Mouse (Mus musculus) MEL (cell line): ENCODE data around the gene Cwc22. TPM values are rescaled to one million over a fixed set of nuclear protein-coding genes. Genes with fewer than 3 reads are reported as not detected.

Experiments
- DNase-seq: peaks from one replicate; pipeline ENCODE4 v3.0.0; 2011; ENCODE audit warnings: low read depth, low spot score
- H3K27ac ChIP-seq: 2 replicates; pipeline ENCODE4 v1.5.1; 2012; ENCODE audit warnings: low read depth, mild to moderate bottlenecking, control low read depth, low read length, moderate library complexity; ENCODE audit not compliant: control insufficient read depth
- H3K27me3 ChIP-seq, 2 experiments: fragments of 150-350 bp in 1 of 2; sonication (generic) in 1 of 2; 2 replicates each; pipeline ENCODE4 v1.6.1; 2012; ENCODE audit warnings: low read length in 2 of 2, mild to moderate bottlenecking in 2 of 2, improper control_type of control experiment in 1 of 2, moderate library complexity in 1 of 2; ENCODE audit not compliant: insufficient read depth in 2 of 2, control insufficient read depth in 1 of 2
- H3K36me3 ChIP-seq, 2 experiments: 2 replicates each; pipeline ENCODE4 v1.6.1; 2012 to 2014; ENCODE audit warnings: low read length in 2 of 2, improper control_type of control experiment in 1 of 2, inconsistent platforms in 1 of 2, mild to moderate bottlenecking in 1 of 2; ENCODE audit not compliant: insufficient read depth in 2 of 2, control insufficient read depth in 1 of 2
- H3K4me1 ChIP-seq, 2 experiments: fragments of 150-350 bp in 1 of 2; sonication (generic) in 1 of 2; 2 replicates each; pipeline ENCODE4 v1.6.1; 2012; ENCODE audit warnings: low read length in 2 of 2, improper control_type of control experiment in 1 of 2, mild to moderate bottlenecking in 1 of 2; ENCODE audit not compliant: insufficient read depth in 2 of 2, control insufficient read depth in 1 of 2
- H3K4me3 ChIP-seq, 2 experiments: fragments of 150-350 bp in 1 of 2; sonication (generic) in 1 of 2; 2 replicates each; pipeline ENCODE4 v1.5.1; 2012; ENCODE audit warnings: low read depth in 2 of 2, low read length in 2 of 2, mild to moderate bottlenecking in 2 of 2, moderate library complexity in 2 of 2, control low read depth in 1 of 2, improper control_type of control experiment in 1 of 2; ENCODE audit not compliant: control insufficient read depth in 1 of 2, insufficient read depth in 1 of 2
- H3K79me2 ChIP-seq: 2 replicates; pipeline ENCODE4 v1.6.1; 2012; ENCODE audit warnings: mild to moderate bottlenecking, low read length, moderate library complexity; ENCODE audit not compliant: control insufficient read depth, poor library complexity, insufficient read depth
- H3K9ac ChIP-seq: 2 replicates; pipeline ENCODE4 v1.6.1; 2012; ENCODE audit warnings: low read depth, mild to moderate bottlenecking, control low read depth, low read length, moderate library complexity; ENCODE audit not compliant: control insufficient read depth, poor library complexity, severe bottlenecking
- H3K9me3 ChIP-seq: fragments of 150-350 bp; sonication (generic); replicated peaks from 2 replicates; pipeline ENCODE4 v1.6.1; 2012; ENCODE audit warnings: mild to moderate bottlenecking, low read length, improper control_type of control experiment, moderate library complexity; ENCODE audit not compliant: insufficient read depth
- BHLHE40 ChIP-seq: IDR thresholded peaks from 2 replicates; pipeline ENCODE4 v1.6.1; 2012; ENCODE audit warnings: low read depth, mild to moderate bottlenecking, inconsistent platforms, low read length, improper control_type of control experiment, borderline replicate concordance
- CHD2 ChIP-seq: IDR thresholded peaks from 2 replicates; pipeline ENCODE4 v1.6.1; 2011; ENCODE audit warnings: low read length, improper control_type of control experiment
- E2F4 ChIP-seq: IDR thresholded peaks from 2 replicates; pipeline ENCODE4 v1.6.1; 2011; ENCODE audit warnings: low read depth, low read length, improper control_type of control experiment, borderline replicate concordance
- ELF1 ChIP-seq: IDR thresholded peaks from 2 replicates; pipeline ENCODE4 v1.6.1; 2014; ENCODE audit warnings: low read depth, mild to moderate bottlenecking, inconsistent platforms, low read length, improper control_type of control experiment, moderate library complexity
- EP300 ChIP-seq, 2 experiments: IDR thresholded peaks; 2 replicates each; pipeline ENCODE4 v1.6.1; 2011; ENCODE audit warnings: improper control_type of control experiment in 2 of 2, low read length in 2 of 2, low read depth in 1 of 2, mild to moderate bottlenecking in 1 of 2
- HCFC1 ChIP-seq: IDR thresholded peaks from 2 replicates; pipeline ENCODE4 v1.6.1; 2012; ENCODE audit warnings: low read depth, mild to moderate bottlenecking, inconsistent platforms, low read length, improper control_type of control experiment, moderate library complexity
- JUND ChIP-seq: IDR thresholded peaks from 2 replicates; pipeline ENCODE4 v1.6.1; 2011; ENCODE audit warnings: low read depth, mild to moderate bottlenecking, improper control_type of control experiment, low read length
- KAT2A ChIP-seq: conservative IDR thresholded peaks from 2 replicates; pipeline ENCODE4 v1.6.1; 2012; ENCODE audit warnings: low read depth, low read length, improper control_type of control experiment, inconsistent platforms
- MAZ ChIP-seq: IDR thresholded peaks from 2 replicates; pipeline ENCODE4 v1.6.1; 2012; ENCODE audit warnings: low read depth, mild to moderate bottlenecking, inconsistent platforms, low read length, improper control_type of control experiment
- MEF2A ChIP-seq: IDR thresholded peaks from 2 replicates; pipeline ENCODE4 v1.6.1; 2014; ENCODE audit warnings: low read depth, mild to moderate bottlenecking, inconsistent platforms, low read length, improper control_type of control experiment; ENCODE audit not compliant: poor library complexity, insufficient replicate concordance, severe bottlenecking; ENCODE audit errors: extremely low read depth
- MXI1 ChIP-seq: IDR thresholded peaks from 2 replicates; pipeline ENCODE4 v1.6.1; 2011; ENCODE audit warnings: mild to moderate bottlenecking, low read depth, low read length, improper control_type of control experiment
- NRF1 ChIP-seq: IDR thresholded peaks from 2 replicates; pipeline ENCODE4 v1.6.1; 2014; ENCODE audit warnings: low read depth, mild to moderate bottlenecking, inconsistent platforms, low read length, improper control_type of control experiment, moderate library complexity; ENCODE audit not compliant: poor library complexity, insufficient read depth, severe bottlenecking
- RCOR1 ChIP-seq: IDR thresholded peaks from 2 replicates; pipeline ENCODE4 v1.6.1; 2012; ENCODE audit warnings: low read depth, mild to moderate bottlenecking, inconsistent platforms, low read length, improper control_type of control experiment
- SIN3A ChIP-seq: IDR thresholded peaks from 2 replicates; pipeline ENCODE4 v1.6.1; 2012; ENCODE audit warnings: low read length, improper control_type of control experiment, inconsistent platforms
- SMC3 ChIP-seq: IDR thresholded peaks from 2 replicates; pipeline ENCODE4 v1.6.1; 2011; ENCODE audit warnings: low read depth, low read length, improper control_type of control experiment
- TBP ChIP-seq: IDR thresholded peaks from 2 replicates; pipeline ENCODE4 v1.8.0; 2011; ENCODE audit warnings: low read depth, low read length, improper control_type of control experiment
- UBTF ChIP-seq: IDR thresholded peaks from 2 replicates; pipeline ENCODE4 v1.6.1; 2012; ENCODE audit warnings: low read depth, mild to moderate bottlenecking, inconsistent platforms, low read length, improper control_type of control experiment, moderate library complexity, borderline replicate concordance; ENCODE audit not compliant: insufficient read depth
- ZKSCAN1 ChIP-seq: IDR thresholded peaks from 2 replicates; pipeline ENCODE4 v1.6.1; 2012; ENCODE audit warnings: low read depth, mild to moderate bottlenecking, inconsistent platforms, low read length, improper control_type of control experiment, moderate library complexity
- ZMIZ1 ChIP-seq: IDR thresholded peaks from 2 replicates; pipeline ENCODE4 v1.6.1; 2012; ENCODE audit warnings: low read depth, mild to moderate bottlenecking, inconsistent platforms, low read length, improper control_type of control experiment, moderate library complexity
- polyA plus RNA-seq, 2 experiments: library from polyadenylated mRNA; stranded (reverse) in 1 of 2; unstranded in 1 of 2; fragments of >175 nt in 1 of 2; fragments of >200 nt in 1 of 2; gene quantifications; 2 replicates each; pipeline versions ENCODE4 v1.2.1 to v1.2.4; 2012; ENCODE audit warnings: low replicate concordance in 2 of 2, low read depth in 1 of 2; ENCODE audit not compliant: insufficient read length in 2 of 2, insufficient read depth in 1 of 2, missing spikeins in 1 of 2
- total RNA-seq: library from RNA; depleted of rRNA; stranded (reverse); fragments of 300-350 nt; gene quantifications from 2 replicates; pipeline ENCODE4 v1.2.3, GENCODE M21; 2012

The Cwc22 gene
- total and polyA plus RNA-seq, 3 experiments, result 54.0 to 72.7 TPM; not detected in 1

DNA sequence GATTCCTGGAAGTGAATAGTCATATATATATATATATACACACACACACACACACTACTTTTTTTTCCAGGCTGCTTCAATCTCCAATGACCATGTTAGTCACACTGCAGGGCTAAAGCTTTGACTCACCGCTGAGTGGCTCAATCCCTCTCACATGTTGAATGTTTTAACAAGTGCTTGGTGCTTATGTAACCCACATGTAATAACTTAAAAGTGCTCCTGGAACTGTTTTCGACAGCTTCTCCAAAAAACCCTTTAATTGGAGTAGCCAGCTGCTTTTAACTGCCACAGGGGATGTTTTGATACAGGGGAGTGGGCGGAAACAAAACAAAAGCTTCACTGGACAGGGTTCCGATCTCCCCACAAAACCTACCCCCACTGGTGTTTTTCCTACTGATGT is 29.4 kb upstream of the Cwc22 start:
- H3K4me3 ChIP-seq, result no peak overlapping the region
- TF ChIP-seq EP300 (IDR thresholded peaks at IDR 0.05; ENCODE audit: low read depth in 1 of 2, low read length in 2 of 2), result no peak
- no peak for TF ChIP-seq ZMIZ1
- TF ChIP-seq NRF1, result no peak
- no peak for TF ChIP-seq E2F4
- TF ChIP-seq RCOR1, result no peak
- no peak for TF ChIP-seq KAT2A
- no peak for TF ChIP-seq MXI1
- TF ChIP-seq MEF2A, result no peak
- no peak for TF ChIP-seq JUND
- TF ChIP-seq ZKSCAN1, result no peak
- TF ChIP-seq, all 39 proteins: peak for 0
- no peaks in the 10 kb centered on the region for H3K9me3 ChIP-seq
- no peak overlapping the region for H3K27ac ChIP-seq
- no peak for DNase-seq
- H3K9ac ChIP-seq, result no peak overlapping the region
- no peaks in the 10 kb centered on the region for H3K27me3 ChIP-seq
- H3K36me3 ChIP-seq, result no peaks in the 10 kb centered on the region
- no peaks in the 10 kb centered on the region for H3K4me1 ChIP-seq
- no peaks in the 10 kb centered on the region for H3K79me2 ChIP-seq

DNA sequence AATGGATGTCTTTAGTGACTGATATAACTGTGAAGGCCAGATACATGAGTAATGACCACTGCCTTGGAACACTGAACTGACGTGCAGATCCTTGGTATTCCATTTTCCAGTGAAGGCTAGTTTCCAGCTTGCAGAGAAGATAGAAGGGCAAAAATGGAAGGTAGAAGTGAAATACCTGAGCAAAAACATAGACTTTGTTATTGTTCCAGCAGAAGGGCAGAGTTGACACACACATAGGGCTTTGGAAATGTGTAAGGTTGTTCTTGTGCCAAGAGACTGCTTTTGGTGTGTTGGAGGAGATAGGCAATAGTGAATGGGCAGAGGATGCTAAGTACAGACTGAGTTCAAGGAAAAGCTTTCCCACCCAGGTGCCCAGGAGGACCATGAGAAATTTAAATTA is 28.8 kb upstream of the Cwc22 start:
- TF ChIP-seq UBTF (no peak), HCFC1 (no peak), BHLHE40 (no peak), ELF1 (no peak), JUND (no peak), SMC3 (no peak), MAZ (no peak), CHD2 (no peak), SIN3A (no peak), TBP (no peak)
- no peaks in the 10 kb centered on the region for H3K27me3 ChIP-seq
- H3K4me3 ChIP-seq, result no peak overlapping the region

More for the DNA sequence above, 28.8 kb upstream of the Cwc22 start:
- Histone ChIP-seq H3K9ac (no peak overlapping the region), H3K4me1 (no peaks in the 10 kb centered on the region), H3K36me3 (no peaks in the 10 kb centered on the region), H3K79me2 (no peaks in the 10 kb centered on the region), H3K27ac (no peak overlapping the region), H3K9me3 (no peaks in the 10 kb centered on the region)
- no peak for DNase-seq
